Mouse (Mus musculus): Measurements from ENCODE around the gene C4b. TPM values are rescaled to one million over a fixed set of nuclear protein-coding genes. Genes with fewer than 3 reads are reported as not detected.
A peak's percentile ranks its signal among the peaks of the same experiment; 100 is the strongest.
"Not testable (repeated sequence)": the region's sequence is repeated elsewhere in the genome, so short reads cannot be mapped to it uniquely, and the experiment has no call there.

Gene C4b
- total RNA-seq, 2 experiments from 2014 or later: 71.3 to 73.0 TPM

DNA sequence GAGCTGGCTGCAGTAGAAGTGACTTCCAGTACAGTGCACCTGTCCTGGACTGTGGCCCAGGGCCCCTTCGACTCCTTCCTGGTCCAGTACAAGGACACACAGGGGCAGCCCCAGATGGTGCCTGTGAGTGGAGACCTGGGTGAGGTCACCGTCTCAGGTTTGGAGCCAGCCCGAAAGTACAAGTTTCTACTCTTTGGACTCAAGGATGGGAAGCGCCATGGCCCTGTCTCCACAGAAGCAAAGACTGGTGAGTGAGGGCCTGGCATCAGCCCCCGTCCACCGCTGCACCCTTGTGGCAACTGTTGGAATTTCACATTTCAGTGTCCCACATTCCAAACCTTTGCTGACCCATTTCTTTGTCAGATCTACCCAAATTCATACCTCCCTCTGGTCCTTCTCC is 30.7 kb downstream of the C4b start:
- DNase-seq (ENCODE audit: low spot score in 2 of 2): peak; percentile 38 to 80

DNA sequence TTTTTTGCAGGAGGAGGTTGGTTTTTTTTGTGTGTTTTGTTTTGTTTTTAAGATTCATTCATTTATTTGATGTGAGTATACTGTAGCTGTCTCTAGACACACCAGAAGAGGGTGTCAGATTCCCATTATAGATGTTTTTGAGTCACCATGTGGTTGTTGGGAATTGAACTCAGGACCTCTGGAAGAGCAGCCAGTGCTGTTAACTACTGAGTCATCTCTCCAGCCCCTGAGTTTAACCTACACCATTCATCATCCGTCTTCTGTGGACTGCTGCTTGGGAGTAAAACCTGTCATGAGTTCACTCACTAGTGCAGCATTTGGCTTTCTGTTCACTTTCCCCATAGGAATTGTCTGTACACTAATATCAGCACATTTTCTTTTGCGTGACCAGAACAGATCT is 37.2 kb downstream of the C4b start:
- not testable (repeated sequence) for DNase-seq (ENCODE audit: low spot score in 2 of 2)

DNA sequence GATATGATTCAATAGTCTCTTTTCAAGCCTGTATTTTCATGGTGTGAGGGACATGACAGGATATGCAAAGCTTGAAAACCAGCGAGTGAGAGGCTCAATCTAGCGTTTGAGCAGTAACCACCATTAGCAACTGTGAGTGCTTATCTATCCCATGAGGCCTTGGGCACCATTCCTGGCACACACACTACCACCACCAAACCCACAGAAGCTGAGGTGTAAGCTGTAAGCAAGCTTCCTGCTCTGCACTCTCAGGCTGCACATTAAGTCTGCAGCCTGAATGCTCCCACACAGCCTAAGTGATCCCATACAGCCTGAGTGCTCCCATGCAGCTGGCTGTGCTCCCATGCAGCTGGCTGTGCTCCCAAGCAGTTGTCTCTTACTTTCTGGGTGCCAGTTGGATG is 43.0 kb downstream of the C4b start:
- peak; percentile 29 to 51 for DNase-seq (ENCODE audit: low spot score in 2 of 2)

GRCm38 (mm10) chr17:34699575-34700408 is 43.9 kb downstream of the C4b start:
- DNase-seq (ENCODE audit: low spot score in 2 of 2): peak; percentile 82 to 92

DNA sequence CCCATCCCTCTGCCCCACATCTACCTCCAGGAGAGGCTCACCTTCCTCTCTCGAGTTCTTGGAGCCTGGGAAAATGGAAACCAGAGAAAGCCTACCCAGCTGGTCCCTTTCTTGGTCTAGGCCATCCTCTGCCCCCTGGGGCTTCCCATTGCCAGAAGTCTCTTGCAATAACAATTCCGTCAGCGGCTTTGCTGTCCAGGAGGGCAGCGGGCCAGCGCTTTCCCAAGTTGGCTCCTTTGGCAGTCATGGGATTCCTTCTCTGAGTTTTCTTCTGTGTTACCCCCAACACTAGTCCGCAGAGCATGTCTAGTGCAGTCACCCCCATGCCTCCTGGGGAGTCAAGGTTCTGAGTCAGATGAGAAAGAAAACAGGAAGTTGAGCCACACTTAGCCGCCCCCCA is 50.8 kb downstream of the C4b start:
- no peak for DNase-seq (ENCODE audit: low spot score in 2 of 2)

GRCm38 (mm10) chr17:34690458-34690857 is 53.2 kb downstream of the C4b start:
- DNase-seq (ENCODE audit: low spot score in 2 of 2): no peak

DNA sequence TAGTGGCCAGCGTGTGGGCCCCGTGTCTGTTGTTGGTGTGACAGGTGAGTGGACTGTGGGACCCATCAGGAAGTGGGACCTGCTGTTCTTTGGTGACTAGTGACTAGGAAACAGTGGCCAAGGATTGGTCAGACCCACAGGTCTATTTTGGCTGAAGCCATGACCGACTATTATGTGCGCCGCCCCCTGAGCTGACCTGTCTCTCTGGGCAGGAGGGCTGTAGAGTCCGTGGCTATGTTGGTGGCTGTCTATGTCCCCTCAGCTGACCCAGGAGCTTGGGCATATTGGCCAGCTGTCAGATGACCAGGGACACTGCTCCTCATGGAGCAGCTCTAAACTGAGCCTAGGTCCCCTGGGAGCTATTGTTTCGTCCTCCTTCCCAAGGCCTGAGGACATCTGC is 54.8 kb downstream of the C4b start:
- no peak for DNase-seq (ENCODE audit: low spot score in 2 of 2)

- no peak for DNase-seq (ENCODE audit: low spot score in 2 of 2)
Measured at GRCm38 (mm10) chr17:34685120-34686110, 58.3 kb downstream of the C4b start.

DNA sequence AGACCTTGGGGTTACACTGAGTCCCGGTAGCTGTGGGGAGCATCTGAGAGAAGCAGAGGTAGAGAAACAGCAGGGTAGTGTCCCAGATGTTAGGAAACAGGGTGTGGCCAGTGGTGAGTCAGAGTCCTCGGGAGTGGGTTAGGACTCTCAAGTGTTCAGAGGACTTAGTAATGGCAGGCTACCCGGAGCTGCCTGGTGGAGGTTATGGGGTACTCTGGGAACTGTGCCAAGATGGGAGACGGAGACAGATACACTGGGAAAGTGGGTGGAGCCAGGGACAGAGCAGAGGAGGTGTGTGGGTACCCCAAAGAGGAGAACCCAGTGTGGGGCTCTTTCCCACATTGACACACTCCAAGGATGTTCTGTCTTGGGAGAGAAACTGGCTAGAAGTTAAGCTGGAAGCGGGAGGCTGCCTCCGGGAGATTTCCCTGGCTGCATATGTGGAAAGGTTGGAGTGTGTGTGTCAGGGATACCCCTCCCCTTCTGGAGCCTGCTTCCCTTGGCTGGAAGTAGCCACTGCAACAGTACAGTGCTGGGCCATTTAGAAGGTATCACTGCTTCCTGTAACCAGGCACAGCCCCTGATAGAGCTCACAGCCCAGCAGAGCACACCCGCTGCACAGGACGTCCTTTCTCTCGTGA is 59.3 kb downstream of the C4b start:
- DNase-seq (ENCODE audit: low spot score in 2 of 2): no peak

DNA sequence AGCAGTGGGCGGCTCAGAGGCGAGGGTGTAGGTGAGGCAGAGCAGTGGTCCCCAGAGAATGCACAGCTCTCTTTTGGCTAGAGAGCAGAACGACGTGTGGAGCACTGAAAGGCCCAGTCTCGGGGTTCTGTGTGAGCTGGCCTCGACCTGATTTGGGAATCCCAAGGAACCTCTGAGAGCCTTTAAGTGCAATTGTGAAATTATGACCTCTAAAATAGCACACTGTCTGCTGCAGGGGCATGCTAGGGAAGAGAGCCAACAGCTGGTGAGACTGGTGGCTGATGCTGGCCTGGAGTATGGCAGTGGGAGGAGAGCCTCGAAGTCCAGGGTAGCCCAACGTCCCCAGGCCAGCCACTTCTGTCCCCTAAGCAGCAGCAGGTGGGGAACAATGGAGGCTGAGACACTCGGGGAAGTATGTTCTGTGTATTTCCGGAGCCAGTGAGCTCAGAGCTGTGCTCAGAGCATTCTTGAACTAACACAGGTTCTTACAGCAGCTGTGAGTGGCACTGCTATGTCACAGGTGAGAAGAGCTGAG is 59.9 kb downstream of the C4b start:
- no peak for DNase-seq (ENCODE audit: low spot score in 2 of 2)

DNA sequence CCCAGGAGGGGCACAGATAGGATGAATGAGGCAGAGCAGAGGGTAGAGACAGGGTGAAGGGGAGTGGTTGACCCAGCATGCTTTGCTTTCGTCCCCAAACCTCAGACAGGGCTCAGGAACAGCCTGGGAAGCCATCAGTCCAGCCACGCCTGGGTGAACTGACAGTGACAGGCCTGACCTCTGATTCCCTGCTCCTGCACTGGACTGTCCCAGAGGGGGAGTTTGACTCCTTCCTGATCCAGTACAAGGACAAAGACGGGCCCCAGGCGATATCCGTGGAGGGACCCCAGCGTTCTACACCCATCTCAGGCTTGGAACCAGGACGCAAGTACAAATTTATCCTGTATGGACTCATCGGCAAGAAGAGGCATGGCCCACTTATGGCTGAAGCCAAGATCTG is 60.5 kb downstream of the C4b start:
- no peak for DNase-seq (ENCODE audit: low spot score in 2 of 2)

DNA sequence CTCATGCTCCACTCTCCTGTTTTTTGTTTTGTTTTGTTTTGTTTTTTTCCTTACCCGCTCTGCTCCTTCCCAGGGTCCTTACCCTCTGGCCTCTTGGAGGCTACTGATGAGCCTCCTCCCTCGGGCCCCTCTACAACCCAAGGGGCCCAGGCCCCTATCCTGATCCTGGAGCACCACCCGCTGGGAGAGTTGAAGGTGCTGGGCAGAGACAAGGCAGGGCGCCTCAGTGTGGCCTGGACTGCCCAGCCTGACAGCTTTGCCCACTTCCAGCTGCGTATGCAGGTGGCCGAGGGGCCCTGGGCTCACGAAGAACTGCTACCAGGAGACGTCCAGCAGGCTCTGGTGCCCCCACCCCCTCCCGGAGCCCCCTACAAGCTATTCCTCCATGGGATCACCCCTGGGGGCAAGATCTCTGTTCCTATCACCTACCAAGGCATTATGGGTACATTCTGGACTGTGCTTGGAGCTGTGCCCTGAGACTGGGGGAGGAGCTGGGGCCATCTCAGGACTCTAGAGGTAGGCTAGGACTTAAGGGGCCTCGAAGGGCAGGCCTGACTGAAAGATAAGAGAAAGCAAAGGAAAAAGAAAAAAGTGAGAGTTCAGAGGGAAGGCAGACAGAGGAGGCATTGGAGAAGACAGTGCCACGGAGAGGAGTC is 61.7 kb downstream of the C4b start:
- DNase-seq (ENCODE audit: low spot score in 2 of 2): no peak

GRCm38 (mm10) chr17:34681132-34681571 is 62.5 kb downstream of the C4b start:
- peak in 1 of 2 experiments; percentile 45 for DNase-seq (ENCODE audit: low spot score in 2 of 2)

GRCm38 (mm10) chr17:34680621-34681020 is 63.1 kb downstream of the C4b start:
- DNase-seq (ENCODE audit: low spot score in 2 of 2): no peak

- DNase-seq (ENCODE audit: low spot score in 2 of 2): no peak
Measured at GRCm38 (mm10) chr17:34680191-34680590, 63.5 kb downstream of the C4b start.

Small RNAs within 50 kb of the gene (microRNA-seq; reads per million reads assigned to microRNA genes)
- 0 reads per million in 2 experiments for gene Gm27471

Other genes with a start within 250 kb of the C4b start
- not detected for gene Btnl6, start 226.5 kb downstream of the C4b start, total RNA-seq (2021)
- 1 to 10 TPM; 9.0 TPM for gene Notch4, start 179.6 kb downstream of the C4b start, total RNA-seq (2021)
- gene Gpsm3, start 154.1 kb downstream of the C4b start, total RNA-seq (2021): 1 to 10 TPM; 1.8 to 2.2 TPM
- 10 to 100 TPM; 67.3 to 69.1 TPM for gene Pbx2, start 152.6 kb downstream of the C4b start, total RNA-seq (2021)
- gene Ager, start 146.0 kb downstream of the C4b start, total RNA-seq (2021): under 1 TPM; 0.61 to 0.67 TPM
- gene Rnf5, start 140.2 kb downstream of the C4b start, total RNA-seq (2021): 10 to 100 TPM; 81.8 to 81.9 TPM
- 100 to 1,000 TPM; 162 to 175 TPM for gene Agpat1, start 139.6 kb downstream of the C4b start, total RNA-seq (2021)
- 1 to 10 TPM; 2.0 to 2.4 TPM for gene Egfl8, start 127.9 kb downstream of the C4b start, total RNA-seq (2021)
- 10 to 100 TPM; 47.9 to 49.3 TPM for gene Ppt2, start 115.4 kb downstream of the C4b start, total RNA-seq (2021)
- gene Prrt1, start 114.3 kb downstream of the C4b start, total RNA-seq (2021): 100 to 1,000 TPM; 265 to 276 TPM
- 10 to 100 TPM; 16.6 to 18.0 TPM for gene Fkbpl, start 99.1 kb downstream of the C4b start, total RNA-seq (2021)
- gene Atf6b, start 96.7 kb downstream of the C4b start, total RNA-seq (2021): 10 to 100 TPM; 83.4 to 95.0 TPM
- 10 to 100 TPM; 12.1 to 12.3 TPM for gene Tnxb, start 73.3 kb downstream of the C4b start, total RNA-seq (2021)
- gene Cyp21a1, start 60.7 kb upstream of the C4b start, total RNA-seq (2021): under 1 TPM in 1 of 2 experiments, not detected in 1; 0.30 TPM
- 10 to 100 TPM; 50.8 to 53.8 TPM for gene Stk19, start 93.1 kb upstream of the C4b start, total RNA-seq (2021)
- gene Dxo, start 93.1 kb upstream of the C4b start, total RNA-seq (2021): 10 to 100 TPM; 36.6 to 40.8 TPM
- 10 to 100 TPM; 70.1 to 74.2 TPM for gene Skiv2l, start 106.3 kb upstream of the C4b start, total RNA-seq (2021)
- gene Nelfe, start 106.5 kb upstream of the C4b start, total RNA-seq (2021): 10 to 100 TPM; 34.1 to 39.6 TPM
- gene Cfb, start 118.6 kb upstream of the C4b start, total RNA-seq (2021): not detected
- 1 to 10 TPM; 8.6 to 8.8 TPM for gene Zbtb12, start 135.6 kb upstream of the C4b start, total RNA-seq (2021)
- under 1 TPM in 1 of 2 experiments, not detected in 1; 0.10 TPM for gene Gm20547, start 138.2 kb upstream of the C4b start, total RNA-seq (2021)
- 1 to 10 TPM in 1 of 2 experiments, under 1 TPM in 1; 0.89 to 3.1 TPM for gene C2, start 154.4 kb upstream of the C4b start, total RNA-seq (2021)
- 100 to 1,000 TPM; 186 to 193 TPM for gene Ehmt2, start 154.6 kb upstream of the C4b start, total RNA-seq (2021)
- gene Slc44a4, start 170.6 kb upstream of the C4b start, total RNA-seq (2021): under 1 TPM in 1 of 2 experiments, not detected in 1; 0.43 TPM
- gene Neu1, start 187.4 kb upstream of the C4b start, total RNA-seq (2021): 10 to 100 TPM; 41.4 to 44.2 TPM
- gene Hspa1b, start 215.4 kb upstream of the C4b start, total RNA-seq (2021): 10 to 100 TPM; 27.5 to 37.5 TPM
- not detected for gene Gm20481, start 226.0 kb upstream of the C4b start, total RNA-seq (2021)
- 10 to 100 TPM; 24.3 to 27.8 TPM for gene Hspa1a, start 228.3 kb upstream of the C4b start, total RNA-seq (2021)
- gene Hspa1l, start 228.8 kb upstream of the C4b start, total RNA-seq (2021): under 1 TPM; 0.12 to 0.48 TPM
- 10 to 100 TPM; 18.2 to 20.7 TPM for gene Lsm2, start 238.0 kb upstream of the C4b start, total RNA-seq (2021)